Mouse (Mus musculus) kidney, adult 2 months (tissue): ENCODE measurements around the gene Fap.

Experiments used
- CTCF ChIP-seq: fragments of 200-500 bp; conservative IDR thresholded peaks from 2 replicates; pipeline ENCODE4 v1.5.1; 2011; ENCODE audit warnings: low read depth, mild to moderate bottlenecking, control low read depth, low read length, moderate library complexity, mixed read lengths; ENCODE audit not compliant: insufficient read depth, insufficient read length
- POLR2A ChIP-seq: fragments of 200-500 bp; IDR thresholded peaks from one replicate; pipeline ENCODE4 v1.6.1; 2011; ENCODE audit warnings: low read depth, low read length, control low read depth

GRCm38 (mm10) chr2:62526399-62526798, 47.5 kb downstream of the Fap start:
- no peak for TF ChIP-seq POLR2A
- no peak for TF ChIP-seq CTCF
